Mouse (Mus musculus) CH12.LX (cell line): Measurements from ENCODE around the gene Dcst2. TPM values are rescaled to one million over a fixed set of nuclear protein-coding genes. Genes with fewer than 3 reads are reported as not detected.

Experiments
- DNase-seq: peaks from one replicate; pipeline ENCODE4 v3.0.0-alpha.2; 2013; ENCODE audit errors: extremely low read depth
- H3K27ac ChIP-seq: 2 replicates; pipeline ENCODE4 v1.5.1; 2012; ENCODE audit warnings: low read depth, mild to moderate bottlenecking, control low read depth, moderate library complexity; ENCODE audit not compliant: insufficient read depth
- H3K27me3 ChIP-seq: replicated peaks from 2 replicates; pipeline ENCODE3; 2012; ENCODE audit warnings: inconsistent platforms
- H3K36me3 ChIP-seq, 2 experiments: replicated peaks in 1 of 2; 2 replicates each; pipeline versions ENCODE3 to v1.6.1; 2012; ENCODE audit warnings: inconsistent platforms in 1 of 2, low read length in 1 of 2, mild to moderate bottlenecking in 1 of 2, mixed read lengths in 1 of 2, moderate library complexity in 1 of 2; ENCODE audit not compliant: control insufficient read depth in 1 of 2, insufficient read depth in 1 of 2
- H3K4me1 ChIP-seq, 2 experiments: 2 replicates each; pipeline ENCODE4 v1.6.1; 2012; ENCODE audit warnings: inconsistent platforms in 1 of 2, moderate library complexity in 1 of 2; ENCODE audit not compliant: insufficient read depth in 2 of 2, control insufficient read depth in 1 of 2
- H3K4me2 ChIP-seq: 2 replicates; pipeline ENCODE4 v1.6.1; 2012; ENCODE audit warnings: low read depth, mild to moderate bottlenecking, control low read depth; ENCODE audit not compliant: poor library complexity, insufficient read depth, severe bottlenecking
- H3K4me3 ChIP-seq, 3 experiments: fragments of 150-350 bp in 1 of 3; sonication (generic) in 1 of 3; replicated peaks in 1 of 3; 2 replicates each; pipeline versions ENCODE3 to v1.5.1; 2011 to 2012; ENCODE audit warnings: low read depth in 2 of 3, low read length in 2 of 3, mild to moderate bottlenecking in 2 of 3, moderate library complexity in 2 of 3, control low read depth in 1 of 3, improper control_type of control experiment in 1 of 3, inconsistent platforms in 1 of 3, mixed read lengths in 1 of 3; ENCODE audit not compliant: poor library complexity in 1 of 3
- H3K79me2 ChIP-seq: replicated peaks from 2 replicates; pipeline ENCODE4 v1.6.1; 2012; ENCODE audit warnings: mild to moderate bottlenecking, moderate library complexity; ENCODE audit not compliant: control insufficient read depth, poor library complexity, insufficient read depth, severe bottlenecking; ENCODE audit errors: extremely low read depth
- H3K9ac ChIP-seq: 2 replicates; pipeline ENCODE4 v1.6.1; 2012; ENCODE audit warnings: low read depth, mild to moderate bottlenecking, control low read depth, moderate library complexity; ENCODE audit not compliant: insufficient read depth
- H3K9me3 ChIP-seq: replicated peaks from 2 replicates; pipeline ENCODE3; 2012; ENCODE audit warnings: low read length, inconsistent platforms, mixed read lengths
- BHLHE40 ChIP-seq: IDR thresholded peaks from 2 replicates; pipeline ENCODE4 v1.6.1; 2011; ENCODE audit warnings: mild to moderate bottlenecking, low read depth, low read length, improper control_type of control experiment
- CHD1 ChIP-seq: IDR thresholded peaks from 2 replicates; pipeline ENCODE4 v1.6.1; 2012; ENCODE audit warnings: low read depth, low read length, improper control_type of control experiment, inconsistent platforms
- CHD2 ChIP-seq: IDR thresholded peaks from 2 replicates; pipeline ENCODE4 v1.6.1; 2011; ENCODE audit warnings: low read length, improper control_type of control experiment
- CTCF ChIP-seq, 2 experiments: IDR thresholded peaks in 1 of 2; conservative IDR thresholded peaks in 1 of 2; 2 replicates each; pipeline ENCODE4 v1.5.1; 2011 to 2012; ENCODE audit warnings: low read depth in 2 of 2, low read length in 2 of 2, improper control_type of control experiment in 1 of 2, inconsistent platforms in 1 of 2, mild to moderate bottlenecking in 1 of 2, moderate library complexity in 1 of 2
- E2F4 ChIP-seq: IDR thresholded peaks from 2 replicates; pipeline ENCODE4 v1.6.1; 2011; ENCODE audit warnings: low read depth, low read length, improper control_type of control experiment; ENCODE audit not compliant: insufficient replicate concordance
- ELF1 ChIP-seq: IDR thresholded peaks from 2 replicates; pipeline ENCODE4 v1.6.1; 2014; ENCODE audit warnings: low read depth, mild to moderate bottlenecking, inconsistent platforms, low read length, improper control_type of control experiment
- EP300 ChIP-seq: IDR thresholded peaks from 2 replicates; pipeline ENCODE4 v1.6.1; 2011; ENCODE audit warnings: low read length, improper control_type of control experiment
- ETS1 ChIP-seq: conservative IDR thresholded peaks from 2 replicates; pipeline ENCODE4 v1.6.1; 2012; ENCODE audit warnings: low read depth, mild to moderate bottlenecking, inconsistent platforms, low read length, improper control_type of control experiment, moderate library complexity
- GABPA ChIP-seq: IDR thresholded peaks from 2 replicates; pipeline ENCODE4 v1.6.1; 2012; ENCODE audit warnings: low read depth, low read length, improper control_type of control experiment, inconsistent platforms; ENCODE audit not compliant: insufficient replicate concordance
- HCFC1 ChIP-seq: IDR thresholded peaks from 2 replicates; pipeline ENCODE4 v1.6.1; 2012; ENCODE audit warnings: low read depth, mild to moderate bottlenecking, inconsistent platforms, low read length, improper control_type of control experiment
- IRF4 ChIP-seq: IDR thresholded peaks from 2 replicates; pipeline ENCODE4 v1.6.1; 2014; ENCODE audit warnings: low read depth, mild to moderate bottlenecking, inconsistent platforms, low read length, improper control_type of control experiment
- JUN ChIP-seq: IDR thresholded peaks from 2 replicates; pipeline ENCODE4 v1.6.1; 2011; ENCODE audit warnings: low read depth, mild to moderate bottlenecking, low read length, improper control_type of control experiment, moderate library complexity; ENCODE audit not compliant: insufficient read depth
- JUND ChIP-seq: conservative IDR thresholded peaks from 2 replicates; pipeline ENCODE4 v1.6.1; 2011; ENCODE audit warnings: low read depth, low read length, improper control_type of control experiment
- KAT2A ChIP-seq: IDR thresholded peaks from 2 replicates; pipeline ENCODE4 v1.6.1; 2012; ENCODE audit warnings: low read length, improper control_type of control experiment, inconsistent platforms; ENCODE audit not compliant: insufficient replicate concordance
- MAFK ChIP-seq: IDR thresholded peaks from 2 replicates; pipeline ENCODE4 v1.6.1; 2011; ENCODE audit warnings: low read length, improper control_type of control experiment; ENCODE audit not compliant: insufficient replicate concordance
- MAX ChIP-seq: IDR thresholded peaks from 2 replicates; pipeline ENCODE4 v1.6.1; 2011; ENCODE audit warnings: low read length, improper control_type of control experiment
- MAZ ChIP-seq: IDR thresholded peaks from 2 replicates; pipeline ENCODE4 v1.6.1; 2012; ENCODE audit warnings: low read depth, mild to moderate bottlenecking, inconsistent platforms, low read length, improper control_type of control experiment, moderate library complexity
- MEF2A ChIP-seq: IDR thresholded peaks from 2 replicates; pipeline ENCODE4 v1.6.1; 2014; ENCODE audit warnings: low read depth, mild to moderate bottlenecking, inconsistent platforms, low read length, improper control_type of control experiment, borderline replicate concordance
- MXI1 ChIP-seq: IDR thresholded peaks from 2 replicates; pipeline ENCODE4 v1.6.1; 2011; ENCODE audit warnings: mild to moderate bottlenecking, low read depth, low read length, improper control_type of control experiment
- MYC ChIP-seq: IDR thresholded peaks from 2 replicates; pipeline ENCODE4 v1.6.1; 2011; ENCODE audit warnings: low read depth, mild to moderate bottlenecking, improper control_type of control experiment, low read length
- NRF1 ChIP-seq: IDR thresholded peaks from 2 replicates; pipeline ENCODE4 v1.6.1; 2014; ENCODE audit warnings: low read depth, mild to moderate bottlenecking, inconsistent platforms, low read length, improper control_type of control experiment, moderate library complexity
- PAX5 ChIP-seq: IDR thresholded peaks from 2 replicates; pipeline ENCODE4 v1.6.1; 2012; ENCODE audit warnings: low read length, inconsistent platforms, mixed read lengths
- POLR2A ChIP-seq: IDR thresholded peaks from 2 replicates; pipeline ENCODE4 v1.6.1; 2011; ENCODE audit warnings: low read depth, mild to moderate bottlenecking, improper control_type of control experiment, low read length
- POLR2AphosphoS2 ChIP-seq: IDR thresholded peaks from 2 replicates; pipeline ENCODE4 v1.6.1; 2011; ENCODE audit warnings: low read depth, low read length, improper control_type of control experiment
- RAD21 ChIP-seq: IDR thresholded peaks from 2 replicates; pipeline ENCODE4 v1.6.1; 2011; ENCODE audit warnings: low read depth, mild to moderate bottlenecking, low read length, improper control_type of control experiment, moderate library complexity
- RCOR1 ChIP-seq: conservative IDR thresholded peaks from 2 replicates; pipeline ENCODE4 v1.6.1; 2012; ENCODE audit warnings: low read depth, mild to moderate bottlenecking, inconsistent platforms, low read length, improper control_type of control experiment
- SIN3A ChIP-seq: IDR thresholded peaks from 2 replicates; pipeline ENCODE4 v1.6.1; 2012; ENCODE audit warnings: low read length, improper control_type of control experiment, inconsistent platforms
- SMC3 ChIP-seq: IDR thresholded peaks from 2 replicates; pipeline ENCODE4 v1.6.1; 2011; ENCODE audit warnings: low read depth, low read length, improper control_type of control experiment
- TBP ChIP-seq: conservative IDR thresholded peaks from 2 replicates; pipeline ENCODE4 v1.6.1; 2011; ENCODE audit warnings: low read depth, low read length, improper control_type of control experiment
- TCF12 ChIP-seq: IDR thresholded peaks from 2 replicates; pipeline ENCODE4 v1.6.1; 2014; ENCODE audit warnings: low read depth, mild to moderate bottlenecking, inconsistent platforms, low read length, improper control_type of control experiment
- UBTF ChIP-seq: IDR thresholded peaks from 2 replicates; pipeline ENCODE4 v1.6.1; 2012; ENCODE audit warnings: low read depth, mild to moderate bottlenecking, inconsistent platforms, low read length, improper control_type of control experiment, moderate library complexity
- USF1 ChIP-seq: IDR thresholded peaks from 2 replicates; pipeline ENCODE4 v1.6.1; 2014; ENCODE audit warnings: low read depth, mild to moderate bottlenecking, inconsistent platforms, low read length, improper control_type of control experiment
- USF2 ChIP-seq: conservative IDR thresholded peaks from 2 replicates; pipeline ENCODE4 v1.6.1; 2011; ENCODE audit warnings: low read depth, low read length, improper control_type of control experiment
- ZC3H11A ChIP-seq: IDR thresholded peaks from 2 replicates; pipeline ENCODE4 v1.6.1; 2012; ENCODE audit warnings: low read depth, mild to moderate bottlenecking, inconsistent platforms, low read length, improper control_type of control experiment
- ZKSCAN1 ChIP-seq: IDR thresholded peaks from 2 replicates; pipeline ENCODE4 v1.6.1; 2012; ENCODE audit warnings: low read depth, inconsistent platforms, low read length, improper control_type of control experiment, borderline replicate concordance
- ZMIZ1 ChIP-seq: IDR thresholded peaks from 2 replicates; pipeline ENCODE4 v1.6.1; 2012; ENCODE audit warnings: low read depth, mild to moderate bottlenecking, inconsistent platforms, low read length, improper control_type of control experiment
- ZNF384 ChIP-seq: IDR thresholded peaks from 2 replicates; pipeline ENCODE4 v1.6.1; 2012; ENCODE audit warnings: low read depth, low read length, improper control_type of control experiment, inconsistent platforms
- dilution Hi-C: fragments of 300-500 bp; cut with MboI; formaldehyde crosslinking; loops from 2 replicates; pipeline ENCODE4 v1.14.3; 2020; ENCODE audit warnings: low sequenced_read_pairs; ENCODE audit not compliant: extremely low pct_unique_long_range_greater_than_20kb, extremely low pct_ligation_motif_present
- in situ Hi-C: fragments of 300-500 bp; cut with MboI; formaldehyde crosslinking; loops from 3 replicates; pipeline ENCODE4 v1.14.3; 2019; ENCODE audit warnings: low sequenced_read_pairs, low pct_ligation_motif_present, low pct_unique_long_range_greater_than_20kb, mixed read lengths
- polyA plus RNA-seq: library from polyadenylated mRNA; unstranded; fragments of >175 nt; gene quantifications from 2 replicates; pipeline ENCODE4 v1.2.1, GENCODE M21; 2012; ENCODE audit warnings: low read depth; ENCODE audit not compliant: insufficient read length
- total RNA-seq, 2 experiments: library from RNA; depleted of rRNA; stranded (reverse); fragments of 300-350 nt in 1 of 2; fragments of >200 nt in 1 of 2; gene quantifications; 2 replicates each; pipeline ENCODE4 v1.2.3; 2012 to 2014

Dcst2 gene
- total and polyA plus RNA-seq, 3 experiments: 0.10 TPM; not detected in 2

DNA sequence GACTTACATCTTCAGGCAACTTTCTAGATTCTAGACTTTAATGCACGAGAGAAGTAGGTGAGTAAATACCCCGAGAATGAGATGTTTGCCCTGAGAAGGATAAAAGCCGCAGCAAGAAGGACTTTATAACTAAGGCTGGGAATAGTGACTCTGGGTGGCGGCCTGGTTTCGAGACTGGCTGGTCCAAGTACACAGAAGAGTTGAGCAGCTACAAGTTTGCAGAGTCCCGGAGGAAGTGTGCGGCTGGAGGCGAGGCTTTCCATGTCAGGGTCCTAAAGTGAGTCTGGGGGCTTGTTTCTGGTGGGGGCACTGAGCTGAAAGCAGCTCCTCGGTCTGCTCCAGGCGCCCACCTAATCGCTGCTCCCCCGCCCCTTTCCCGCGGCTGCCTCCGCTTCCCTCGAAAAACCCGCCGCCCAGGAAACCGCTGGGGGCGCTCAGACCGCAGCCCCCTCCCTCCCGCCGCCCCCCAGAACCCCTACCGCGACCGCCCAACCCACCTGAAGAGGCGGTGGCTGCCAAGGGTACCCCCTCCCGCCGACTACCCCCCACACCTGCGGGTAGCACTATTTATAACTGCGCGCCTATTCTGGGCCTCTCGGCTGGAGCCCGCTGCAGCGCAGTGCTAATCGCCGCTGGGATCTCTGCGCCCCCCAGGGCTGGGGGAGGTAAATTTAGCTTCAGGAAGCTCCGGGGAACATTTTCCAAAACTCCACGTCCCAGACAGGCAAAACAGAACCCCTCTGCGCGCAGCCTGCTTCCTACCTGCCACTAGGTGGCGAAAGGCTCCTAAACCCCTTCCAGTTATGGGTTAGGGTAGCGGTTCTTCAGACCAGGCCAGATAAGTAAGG lies 34.3 kb downstream of the Dcst2 start:
- Histone ChIP-seq H3K79me2 (peaks cover 9% of the 10 kb centered on the region; the same call in 1 of the 2 replicates), H3K27me3 (no peaks in the 10 kb centered on the region), H3K4me2 (peak overlapping the region; percentile 94), H3K4me3 (peak overlapping the region; percentile 54 to 71 (median 58)), H3K27ac (peak overlapping the region; percentile 96), H3K9me3 (no peaks in the 10 kb centered on the region), H3K36me3 (peaks cover 13 to 24% of the 10 kb centered on the region in 2 experiments), H3K9ac (peak overlapping the region; percentile 55), H3K4me1 (peaks cover 0 to 34% of the 10 kb centered on the region in 2 experiments; a peak in 3 of 4 replicates)
- DNase-seq: no peak
- dilution Hi-C loops (no loop called here), in situ Hi-C loops (no loop called here)
- TF ChIP-seq MXI1 (peak; percentile 65), MYC (no peak), MAFK (no peak), CTCF (conservative IDR thresholded peaks at IDR 0.05 in 1 of 2, IDR thresholded peaks at IDR 0.05 in 1 of 2; ENCODE audit: low read depth in 2 of 2, low read length in 2 of 2) (peak; percentile 45 to 74), UBTF (no peak), MAX (0 out of 2 replicates have a peak, but pooled peaks have one; percentile 3), SMC3 (peak; percentile 51), USF1 (no peak), ZMIZ1 (peak; percentile 97), E2F4 (no peak), MEF2A (peak; percentile 89; the same call in 1 of the 2 replicates), KAT2A (no peak), SIN3A (peak; percentile 49; the same call in 1 of the 2 replicates), HCFC1 (no peak), GABPA (no peak), JUN (no peak), POLR2A (peak; percentile 74), USF2 (no peak), ETS1 (no peak), ELF1 (no peak; the same call in 1 of the 2 replicates), NRF1 (0 out of 2 replicates have a peak, but pooled peaks have one; percentile 13), TCF12 (peak; percentile 69; the same call in 1 of the 2 replicates), POLR2AphosphoS2 (peak; percentile 56; the same call in 1 of the 2 replicates), CHD2 (peak; percentile 48; the same call in 1 of the 2 replicates), PAX5 (no peak), EP300 (no peak; the same call in 1 of the 2 replicates), BHLHE40 (no peak), ZC3H11A (no peak), TBP (peak; percentile 94), JUND (0 out of 2 replicates have a peak, but pooled peaks have one; percentile 0), MAZ (0 out of 2 replicates have a peak, but pooled peaks have one; percentile 16), CHD1 (0 out of 2 replicates have a peak, but pooled peaks have one; percentile 34), RCOR1 (0 out of 2 replicates have a peak, but pooled peaks have one; percentile 22), ZNF384 (no peak), RAD21 (peak; percentile 33), ZKSCAN1 (no peak), IRF4 (0 out of 2 replicates have a peak, but pooled peaks have one; percentile 8)
